Mouse (Mus musculus): ENCODE measurements around the gene Ggact. TPM values are rescaled to one million over a fixed set of nuclear protein-coding genes. Genes with fewer than 3 reads are reported as not detected.

Gene Ggact
- total RNA-seq, 4 experiments from 2014 or later = 54.0 to 62.7 (median 56.5) TPM

DNA sequence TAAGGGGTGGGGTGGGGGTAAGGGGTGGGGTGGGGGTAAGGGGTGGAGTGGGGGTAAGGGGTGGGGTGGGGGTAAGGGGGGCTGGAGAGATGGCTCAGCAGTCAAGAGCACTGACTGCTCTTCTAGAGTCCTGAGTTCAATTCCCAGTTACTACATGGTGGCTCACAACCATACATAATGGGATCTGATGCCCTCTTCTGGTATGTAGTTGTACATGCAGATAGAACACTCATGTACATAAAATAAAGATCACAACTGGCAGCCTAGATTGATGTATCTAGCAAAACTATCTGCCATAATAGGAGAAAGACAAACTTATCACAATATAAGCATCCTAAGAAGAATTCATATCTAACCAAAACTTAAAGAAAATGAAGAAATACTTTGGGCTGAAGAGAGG lies 15.0 kb downstream of the Ggact start:
- DNase-seq = no peak

DNA sequence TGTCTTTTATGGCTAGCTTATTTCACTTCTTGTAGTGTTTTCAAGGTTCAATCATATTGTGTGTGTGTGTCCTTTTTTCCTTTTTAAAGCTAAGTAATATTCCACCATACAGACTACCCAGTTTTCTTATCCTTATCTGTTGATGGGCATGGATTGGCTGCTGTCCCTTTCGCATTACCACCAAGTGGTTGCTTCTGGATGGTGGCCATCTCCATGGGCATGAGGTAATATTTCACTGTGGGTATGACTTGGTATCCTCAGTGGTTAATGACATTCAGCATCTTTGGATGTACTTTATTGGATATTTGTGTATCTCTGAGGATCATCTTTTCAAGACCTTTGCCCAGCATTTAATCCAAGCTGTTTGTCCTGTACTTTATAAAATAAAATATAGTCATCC lies 17.5 kb downstream of the Ggact start:
- no peak for DNase-seq

DNA sequence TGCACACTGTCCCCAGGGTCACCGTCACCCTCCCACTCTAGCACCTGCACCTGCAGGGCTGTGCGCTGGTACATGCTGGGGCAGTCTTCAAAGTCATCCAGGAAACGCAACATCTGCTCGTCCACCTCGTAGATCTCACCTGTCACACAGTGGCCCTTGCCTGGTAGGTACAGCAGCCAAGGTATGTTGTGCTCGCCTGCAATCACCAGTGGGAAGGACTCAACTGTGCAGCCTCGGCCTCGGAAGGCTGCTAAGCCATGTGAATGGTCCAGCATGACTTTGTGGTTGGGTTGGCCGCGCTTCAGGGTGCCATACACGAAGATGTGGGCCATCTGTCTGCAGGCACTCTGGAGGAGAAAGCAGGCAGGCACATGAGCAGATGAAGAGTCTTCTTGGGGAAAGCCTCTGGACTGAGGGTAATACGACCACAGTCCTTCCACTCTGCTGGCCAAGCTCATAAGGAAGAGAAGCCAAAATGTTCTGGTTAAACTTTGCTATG lies 22.0 kb downstream of the Ggact start:
- no peak for DNase-seq

DNA sequence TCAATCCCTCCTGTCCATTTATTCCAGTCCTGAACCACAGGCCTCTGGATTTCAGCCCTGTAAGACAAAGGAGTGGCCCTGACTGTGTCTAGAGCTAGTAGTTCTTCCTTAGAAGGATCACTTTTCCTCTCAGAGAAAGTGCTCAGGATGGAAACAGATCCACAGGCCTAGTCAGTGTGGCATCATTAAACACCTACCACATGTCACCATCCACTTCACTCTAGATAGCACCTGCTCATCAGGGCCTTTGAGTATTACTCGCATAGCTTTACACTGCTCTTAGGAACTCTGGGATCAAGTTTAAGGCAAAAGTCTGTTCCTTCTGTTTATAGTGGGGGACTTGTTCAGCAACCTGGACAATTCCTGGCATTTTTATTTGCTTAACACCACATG lies 25.1 kb downstream of the Ggact start:
- no peak for DNase-seq

DNA sequence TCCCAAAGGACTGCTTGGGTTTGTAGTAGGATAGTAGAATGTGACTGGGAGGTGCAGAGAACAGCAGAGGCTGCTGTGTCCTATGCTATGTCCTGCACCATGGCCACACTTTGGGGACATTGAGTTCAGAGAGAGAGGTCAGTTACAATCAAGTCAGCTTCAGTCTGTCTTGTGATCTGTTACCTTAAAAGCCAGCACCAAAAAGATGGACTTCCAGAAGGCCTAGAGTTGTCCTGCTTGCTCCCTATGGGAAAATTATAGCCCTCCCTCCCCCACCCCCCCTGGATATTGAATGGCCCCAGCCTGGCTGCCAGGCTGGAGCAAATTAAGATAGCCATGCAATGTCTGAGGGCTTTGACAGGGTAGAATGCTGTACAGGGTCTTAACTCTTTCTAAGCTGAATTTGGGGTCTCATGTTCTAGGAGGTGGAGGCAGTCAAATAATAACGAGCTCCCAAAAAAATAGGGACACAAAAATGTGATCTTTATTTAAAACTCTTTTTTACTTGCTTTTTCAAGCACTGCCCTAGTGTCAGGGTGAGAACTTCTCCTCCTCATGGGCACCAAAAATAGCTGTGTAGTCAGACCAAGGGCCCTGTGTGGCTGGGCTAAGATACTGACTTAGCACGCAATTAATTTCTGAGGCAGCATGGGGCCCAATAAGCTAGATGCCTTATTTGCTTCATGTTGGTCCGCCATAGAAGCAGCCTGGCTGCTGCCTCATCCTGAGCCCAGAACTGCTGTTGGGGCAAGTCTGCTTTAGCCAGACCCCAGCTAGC lies 25.7 kb downstream of the Ggact start:
- no peak for DNase-seq

DNA sequence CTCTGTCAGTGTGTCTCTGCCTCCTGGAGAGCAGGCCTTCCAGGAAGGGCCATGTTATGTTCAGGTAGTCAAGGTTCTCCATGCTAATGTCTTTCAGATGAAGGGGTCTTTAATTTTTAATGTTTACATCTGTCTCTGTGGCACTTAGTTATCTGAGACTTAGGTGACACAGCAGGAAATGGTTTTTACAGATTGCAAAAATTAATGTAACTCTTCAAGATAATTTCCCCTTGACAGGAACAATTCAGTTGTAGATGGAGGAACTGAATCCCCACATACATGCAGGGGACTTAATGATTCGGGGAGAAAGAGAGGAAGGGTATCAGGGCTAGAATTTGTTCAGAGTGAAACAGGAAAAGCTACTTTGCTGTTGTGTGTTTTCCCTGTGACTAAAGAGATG lies 26.3 kb downstream of the Ggact start:
- DNase-seq = no peak

DNA sequence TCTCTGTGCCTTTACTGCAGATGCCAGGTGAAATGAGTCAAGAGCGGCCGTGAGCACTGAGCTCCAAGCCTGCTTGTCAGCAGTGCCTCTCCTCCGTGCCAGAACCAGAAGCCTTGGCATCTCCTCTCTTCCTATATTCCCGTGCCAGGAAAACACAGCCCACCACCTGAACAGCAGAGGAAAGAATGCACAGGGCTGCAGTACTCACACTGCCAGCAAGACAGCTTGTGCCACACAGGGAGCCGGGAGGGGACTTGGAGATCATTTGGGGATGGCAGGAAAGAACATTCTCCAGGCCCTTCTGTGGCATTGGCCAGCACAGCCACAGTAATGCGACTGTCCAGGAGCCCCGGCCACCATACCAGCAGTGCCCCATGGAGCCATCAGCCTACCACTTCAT lies 27.7 kb downstream of the Ggact start:
- DNase-seq = no peak

DNA sequence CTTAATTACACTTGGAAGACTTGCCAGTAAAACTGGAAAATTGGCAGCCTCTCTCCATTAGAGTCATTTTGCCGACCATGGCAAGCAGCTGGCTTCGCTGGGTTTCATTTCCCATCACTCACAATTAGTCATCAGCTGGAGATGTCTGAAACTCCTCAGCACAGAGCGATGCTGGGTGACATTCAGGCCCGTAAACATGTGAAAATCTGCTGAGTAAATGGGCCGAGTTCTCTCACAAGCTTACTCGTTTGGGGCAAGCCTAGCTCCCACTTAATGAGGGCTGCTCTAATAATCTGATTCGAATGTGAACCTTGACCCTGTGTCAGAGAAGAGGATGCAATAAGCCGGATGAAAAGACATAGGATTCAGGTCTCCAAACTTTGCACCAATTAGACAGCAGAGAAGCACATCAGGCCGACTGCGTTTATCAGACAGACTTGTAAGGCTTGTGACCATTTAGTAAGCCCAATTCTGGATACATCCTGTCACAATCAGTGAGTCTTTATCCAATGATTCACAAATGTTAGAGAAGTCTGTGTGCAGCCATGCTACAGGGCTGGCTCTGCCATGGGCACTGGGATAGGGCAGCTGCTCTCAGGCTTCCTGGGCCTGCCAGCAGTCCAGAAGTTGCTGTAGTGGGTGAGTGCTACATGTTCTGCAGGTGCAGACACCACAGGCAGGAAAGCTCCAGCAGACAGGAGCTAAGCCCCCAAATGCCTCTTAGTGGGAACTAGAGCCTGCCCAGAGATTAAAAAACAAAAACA lies 29.6 kb downstream of the Ggact start:
- no peak for DNase-seq

DNA sequence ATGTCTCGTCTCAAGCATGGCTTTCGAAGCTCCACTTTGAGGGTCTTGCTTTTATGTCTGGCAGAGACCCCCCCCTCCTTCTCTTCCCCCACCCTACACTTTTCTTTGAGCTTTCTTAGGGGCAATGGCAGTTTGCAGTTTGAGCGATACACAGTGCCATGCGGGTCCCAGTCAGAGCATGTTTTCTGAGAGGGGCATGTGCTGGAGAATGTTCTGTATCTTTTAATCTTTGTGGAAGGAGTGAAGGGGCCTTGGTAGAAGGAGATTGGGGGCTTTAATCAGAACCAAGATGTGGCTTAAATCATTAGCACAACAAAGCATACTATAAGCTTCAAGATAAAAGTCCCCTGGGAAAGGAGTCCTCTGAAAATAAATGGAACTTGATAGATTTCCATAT lies 30.1 kb downstream of the Ggact start:
- DNase-seq = no peak

DNA sequence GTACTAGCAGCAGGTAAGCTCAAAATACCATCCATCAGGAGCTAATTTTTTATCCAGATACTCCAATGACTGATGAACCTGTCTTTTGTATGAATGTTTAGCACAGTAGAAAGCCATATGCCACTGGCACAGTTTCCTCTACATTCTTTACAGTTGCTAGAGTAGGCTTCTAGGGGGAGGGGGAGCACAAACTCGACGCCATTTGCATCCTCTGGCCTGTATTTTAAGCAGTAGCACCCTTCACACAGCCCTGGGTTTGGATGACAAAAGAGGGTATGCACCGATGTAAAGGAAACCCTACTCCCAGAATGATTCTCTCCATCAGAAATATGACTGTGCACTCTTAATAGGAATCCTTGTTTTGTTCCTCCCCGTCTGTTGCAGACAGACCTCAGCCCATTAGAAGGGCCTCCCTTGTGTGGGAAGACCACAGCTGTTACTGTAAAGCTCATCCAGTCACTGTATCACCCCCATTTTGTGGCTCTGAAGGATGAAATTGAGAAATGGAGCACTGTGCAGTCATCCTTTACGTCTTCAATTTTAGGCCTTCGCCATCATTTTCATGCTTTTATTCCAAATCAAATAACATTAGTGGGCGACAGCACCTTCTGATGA lies 30.7 kb downstream of the Ggact start:
- DNase-seq = no peak

DNA sequence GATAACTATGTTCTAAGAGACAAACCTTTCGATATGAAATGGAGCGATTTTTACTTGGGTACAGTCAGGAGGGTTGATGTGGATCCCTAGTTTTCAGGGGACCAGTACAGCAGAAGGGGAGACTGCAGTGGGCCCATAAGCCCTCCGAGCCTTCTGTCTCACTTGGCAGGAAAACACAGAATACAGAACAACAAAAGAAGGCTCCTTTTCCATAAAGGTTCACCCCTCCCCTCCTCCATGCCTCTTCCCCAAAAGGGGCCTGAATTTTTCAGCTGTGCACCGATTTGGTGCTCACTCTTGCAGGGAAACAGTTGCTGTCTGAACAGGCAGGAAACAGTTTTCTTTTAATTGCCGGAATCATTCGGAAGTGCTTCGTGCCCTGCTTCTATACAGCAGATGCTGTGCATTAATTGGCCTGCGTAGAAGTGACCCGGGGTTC lies 31.3 kb downstream of the Ggact start:
- DNase-seq = no peak

DNA sequence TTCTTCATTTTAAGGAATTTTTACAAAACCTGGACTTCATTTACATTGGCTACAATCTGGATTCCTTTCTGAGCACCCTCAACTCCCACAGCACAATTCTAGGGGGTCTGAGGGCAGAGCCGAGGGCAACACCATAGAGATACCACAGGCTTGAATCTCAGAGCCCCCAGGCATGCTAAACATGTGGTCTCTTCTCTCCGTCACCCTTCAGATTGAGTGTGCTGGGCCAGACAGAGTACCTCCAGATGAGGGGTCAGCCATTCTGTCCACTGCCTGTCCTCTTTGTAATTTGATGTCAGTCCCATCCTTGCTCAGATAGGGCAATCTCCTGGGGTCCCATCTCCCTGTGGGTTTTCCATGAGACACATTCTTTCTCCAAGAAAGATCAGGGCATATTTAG lies 31.9 kb downstream of the Ggact start:
- DNase-seq = no peak

DNA sequence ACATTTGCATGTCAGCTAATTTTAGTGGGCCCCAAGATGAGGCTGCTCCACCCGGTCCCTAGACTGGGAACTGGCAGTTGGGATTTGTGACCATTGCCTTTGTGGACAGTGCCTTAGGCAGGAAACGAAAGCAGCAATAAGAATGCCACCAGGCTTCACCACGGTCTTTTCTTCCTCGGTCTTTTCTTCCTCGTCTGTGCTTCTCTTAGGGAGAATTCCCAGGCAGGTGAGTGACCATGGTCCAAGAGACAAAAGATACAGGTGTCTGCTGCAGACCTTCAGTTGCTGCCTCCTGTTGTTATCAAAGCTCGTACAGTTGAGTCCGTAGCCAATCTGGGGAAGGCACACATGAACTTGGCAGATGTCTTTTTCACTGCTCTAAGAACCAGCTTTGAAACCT lies 33.3 kb downstream of the Ggact start:
- no peak for DNase-seq

DNA sequence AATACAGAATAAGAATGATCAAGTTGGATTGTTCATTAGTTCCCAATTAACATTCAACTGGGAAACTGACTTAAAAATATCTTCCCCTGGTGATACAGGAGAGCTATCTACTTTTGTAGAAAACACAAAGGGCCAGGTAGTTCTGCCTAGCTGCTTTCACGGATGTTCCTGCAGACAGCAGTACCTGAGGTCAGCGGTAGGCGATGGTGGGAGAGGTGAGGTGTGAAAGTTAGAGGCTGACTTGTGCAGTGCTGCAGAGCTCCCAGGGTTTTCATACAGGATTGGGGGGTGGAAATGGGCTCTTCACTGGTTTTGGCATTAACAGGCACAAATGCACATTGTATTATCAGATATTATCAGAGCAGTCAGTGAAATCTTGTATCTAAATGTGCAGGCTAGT lies 35.8 kb downstream of the Ggact start:
- DNase-seq = no peak

DNA sequence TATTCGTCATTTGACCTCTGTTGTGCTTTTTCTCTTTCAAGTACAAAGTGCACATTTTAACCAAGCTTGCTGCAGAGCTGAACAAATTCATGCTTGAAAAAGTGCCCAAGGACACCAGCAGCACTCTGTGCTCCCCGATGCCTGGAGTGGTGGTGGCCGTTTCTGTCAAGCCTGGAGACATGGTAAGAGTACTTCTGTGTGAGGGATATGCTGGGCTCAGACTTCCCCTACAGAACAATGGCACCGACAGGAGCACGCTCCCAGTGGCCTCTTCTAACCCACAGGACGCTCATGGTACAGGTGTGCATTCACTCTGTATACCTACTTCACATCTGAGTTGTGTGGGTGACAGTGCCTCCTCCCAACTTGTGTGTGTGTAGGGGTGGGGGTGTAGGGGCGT lies 36.8 kb downstream of the Ggact start:
- DNase-seq = peak; percentile 17

DNA sequence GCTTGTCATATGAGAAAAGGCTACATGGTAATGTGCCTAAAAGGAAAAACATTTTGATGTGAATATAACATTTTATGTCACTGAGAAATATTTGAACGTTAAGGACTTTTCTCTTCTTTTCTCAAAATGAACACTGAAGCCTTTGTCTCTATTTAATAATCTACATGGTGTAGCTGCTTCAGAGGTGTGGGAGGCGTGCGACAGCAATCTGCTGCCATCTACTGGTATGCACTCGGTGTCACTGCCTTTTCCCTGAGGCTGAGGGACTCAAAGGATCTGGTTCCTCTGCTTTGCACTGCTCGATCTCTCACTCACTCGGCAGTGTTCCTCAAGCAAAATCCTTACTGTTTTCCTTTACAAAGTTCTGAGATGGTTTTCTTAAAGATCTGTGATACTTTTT lies 37.4 kb downstream of the Ggact start:
- DNase-seq = peak; percentile 57

DNA sequence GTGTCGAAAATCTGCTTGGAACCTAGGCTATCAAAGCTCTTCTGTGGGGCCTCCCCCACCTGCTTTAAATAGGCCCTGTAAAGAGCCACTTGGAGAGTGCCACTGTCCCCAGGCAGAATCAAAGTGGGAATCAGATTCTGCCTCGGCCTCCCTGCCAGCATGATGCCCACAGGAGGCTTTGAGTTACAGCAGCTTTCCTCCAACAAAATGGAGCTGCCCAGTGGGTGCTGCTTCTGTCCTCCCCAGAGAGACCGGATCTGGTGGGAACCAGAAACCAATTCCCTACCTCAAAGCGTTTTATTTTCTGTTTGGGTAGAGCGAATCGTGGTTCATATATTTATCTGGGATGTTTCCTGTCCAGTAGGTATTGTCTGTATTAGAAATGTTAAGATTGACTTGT lies 37.9 kb downstream of the Ggact start:
- DNase-seq = no peak

DNA sequence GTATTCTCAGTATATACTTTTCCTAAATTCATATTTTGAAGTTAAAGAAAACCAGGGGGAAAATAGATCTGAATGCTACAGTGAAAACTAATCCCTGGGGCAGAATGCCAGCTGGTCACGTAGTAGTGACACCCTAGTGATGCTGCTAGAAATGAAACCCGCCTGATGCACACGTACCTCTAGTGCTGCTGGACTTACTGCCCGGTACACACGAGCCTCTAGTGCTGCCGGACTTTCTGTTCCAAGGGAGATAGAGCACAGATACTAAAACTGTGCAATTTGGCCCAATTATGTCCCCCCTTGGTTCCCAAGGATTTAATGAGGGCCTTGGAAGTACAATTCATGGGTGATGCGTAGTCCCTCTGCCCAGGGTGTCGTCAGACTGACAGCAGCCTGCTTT lies 38.5 kb downstream of the Ggact start:
- DNase-seq = no peak

DNA sequence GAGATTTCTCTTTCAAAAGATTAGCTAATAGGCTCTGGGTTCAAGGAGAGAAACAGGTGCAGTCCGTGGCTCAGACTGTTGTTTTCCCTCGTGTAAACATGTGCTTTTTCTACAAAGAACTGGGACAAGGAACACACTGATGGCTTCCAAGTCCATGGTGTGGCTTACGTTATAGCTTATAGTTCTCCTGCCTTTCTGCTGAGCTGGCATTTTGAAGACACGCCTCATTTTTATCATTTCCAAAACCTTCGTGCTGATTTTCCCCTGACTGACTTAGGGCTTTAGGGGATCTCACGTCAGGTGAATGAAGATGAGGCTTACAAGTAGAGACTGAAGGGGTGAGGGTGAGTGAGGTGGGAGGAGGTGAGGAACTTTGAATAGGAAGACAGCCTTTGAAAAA lies 40.9 kb downstream of the Ggact start:
- no peak for DNase-seq

DNA sequence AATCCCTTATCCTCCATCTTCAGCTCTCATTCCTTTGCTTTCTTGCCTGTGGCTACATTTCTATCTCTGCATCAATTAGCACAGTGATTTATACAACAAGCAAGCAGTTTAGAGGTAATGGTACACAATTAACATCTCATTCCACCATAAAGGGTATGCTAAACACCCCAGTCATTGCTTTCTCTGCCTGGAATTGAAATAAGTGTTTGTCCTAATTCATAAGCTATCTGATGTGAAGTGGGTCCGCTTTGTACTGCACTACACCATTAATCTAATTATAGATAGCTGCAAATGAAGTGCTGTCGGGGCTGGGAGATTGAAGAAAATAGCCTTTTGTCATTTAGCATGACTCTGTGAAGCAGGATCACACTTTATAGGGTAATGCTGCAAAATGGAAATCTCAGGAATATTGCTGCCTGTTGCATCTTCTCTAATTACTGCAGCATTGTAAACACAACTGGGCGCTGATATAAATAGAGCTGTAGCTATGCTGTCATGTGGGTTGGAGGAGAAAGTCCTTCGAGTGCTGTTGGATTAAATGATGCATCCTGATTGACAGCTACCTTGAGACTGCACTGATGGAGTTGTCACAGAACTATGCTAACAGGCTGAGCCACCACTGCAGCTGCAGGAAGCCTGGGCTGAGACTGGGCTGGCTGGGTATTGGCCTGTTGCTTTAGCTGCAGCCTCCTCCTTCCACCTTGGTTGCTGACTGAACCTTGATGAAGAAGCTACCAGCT lies 41.5 kb downstream of the Ggact start:
- no peak for DNase-seq

DNA sequence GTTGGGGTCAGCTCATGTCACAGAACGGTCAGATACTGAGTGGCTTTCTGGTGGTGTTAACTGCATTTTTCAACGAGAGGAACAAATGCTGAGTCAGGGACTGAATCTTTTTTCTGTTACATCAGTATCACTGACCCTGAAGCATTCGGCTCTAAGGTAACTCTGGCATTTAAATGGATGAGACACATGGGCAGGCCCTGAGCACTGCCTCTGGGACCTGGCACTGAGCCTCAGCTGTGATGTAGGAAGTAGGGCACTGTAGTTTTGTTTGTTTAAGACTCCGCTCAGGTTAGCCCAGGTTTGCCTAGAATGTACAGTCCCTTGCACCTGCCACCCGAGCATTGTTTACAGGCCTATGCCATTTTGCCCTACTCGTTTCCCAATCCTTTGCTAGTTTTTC lies 43.7 kb downstream of the Ggact start:
- DNase-seq = peak; percentile 66

DNA sequence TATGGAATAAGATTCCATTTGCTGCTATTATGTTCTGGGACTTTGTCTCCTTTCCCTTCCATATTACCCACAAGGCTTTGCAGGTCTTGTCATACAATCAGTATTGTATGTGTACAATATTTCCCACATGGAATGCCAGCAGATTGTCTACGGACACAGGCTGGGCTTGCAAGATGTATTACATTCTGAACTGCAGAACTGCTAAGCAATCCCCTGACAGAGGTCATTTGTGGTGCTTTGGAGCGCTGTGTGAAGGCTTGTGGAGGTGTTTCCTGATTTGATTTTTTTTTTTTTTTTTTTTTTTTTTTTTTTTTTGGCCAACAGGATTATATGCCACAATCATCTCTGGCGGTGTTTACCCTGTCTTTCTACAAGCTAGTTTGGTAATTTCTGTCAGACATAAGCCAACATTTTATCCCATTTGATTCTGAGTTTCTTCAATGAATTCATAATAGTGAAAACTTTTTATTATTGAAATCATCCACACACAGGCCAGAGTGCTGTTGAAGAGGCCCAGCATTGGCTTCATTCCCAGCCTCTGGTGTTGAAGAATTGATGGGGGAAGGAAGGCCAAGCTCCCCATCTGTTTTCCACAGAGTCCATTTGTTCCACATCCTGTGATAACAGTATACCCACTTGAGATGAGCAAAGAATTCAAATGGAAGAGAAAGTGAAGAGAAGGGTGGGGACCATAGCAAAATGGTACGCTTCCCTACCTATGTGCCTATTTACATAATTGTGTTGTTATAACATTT lies 45.8 kb downstream of the Ggact start:
- DNase-seq = no peak
